Mouse (Mus musculus) megakaryocyte, embryonic 14.5 days (primary cell): ENCODE results near the gene Diexf. TPM values are rescaled to one million over a fixed set of nuclear protein-coding genes. Genes with fewer than 3 reads are reported as not detected.
A peak's percentile ranks its signal among the peaks of the same experiment; 100 is the strongest.

Experiments used
- H3K27me3 ChIP-seq: replicated peaks from 2 replicates; pipeline ENCODE3; 2012; ENCODE audit warnings: inconsistent platforms
- H3K36me3 ChIP-seq: replicated peaks from 2 replicates; pipeline ENCODE3; 2012; ENCODE audit warnings: low read length, inconsistent platforms, mixed read lengths
- H3K4me1 ChIP-seq: 2 replicates; pipeline ENCODE4 v1.6.1; 2012; ENCODE audit warnings: inconsistent platforms
- H3K4me3 ChIP-seq: replicated peaks from 2 replicates; pipeline ENCODE3; 2012; ENCODE audit warnings: moderate library complexity, mild to moderate bottlenecking, inconsistent platforms
- H3K9me3 ChIP-seq: 2 replicates; pipeline ENCODE4 v1.6.1; 2012; ENCODE audit warnings: inconsistent platforms
- FLI1 ChIP-seq: IDR thresholded peaks from 2 replicates; pipeline ENCODE4 v1.6.1; 2012; ENCODE audit warnings: low read length, inconsistent platforms, mixed read lengths
- GATA1 ChIP-seq: IDR thresholded peaks from 3 replicates; pipeline ENCODE4 v1.6.1; 2012; ENCODE audit warnings: mixed read lengths, low read length, inconsistent platforms, borderline replicate concordance
- polyA plus RNA-seq: library from polyadenylated mRNA; stranded (reverse); fragments of >175 nt; gene quantifications from 2 replicates; pipeline ENCODE4 v1.2.3, GENCODE M21; 2012; ENCODE audit warnings: low replicate concordance; ENCODE audit not compliant: insufficient read depth

The Diexf gene
- polyA plus RNA-seq, 1 experiment, result 0.84 TPM

GRCm38 (mm10) chr1:193159163-193159562, 29.1 kb upstream of the Diexf start:
- peaks cover 51% of the 10 kb centered on the region for H3K4me1 ChIP-seq
- H3K36me3 ChIP-seq, result no peaks in the 10 kb centered on the region
- H3K27me3 ChIP-seq, result peaks cover 31% of the 10 kb centered on the region
- no peak overlapping the region for H3K4me3 ChIP-seq
- TF ChIP-seq GATA1 (no peak), FLI1 (no peak)
- no peaks in the 10 kb centered on the region for H3K9me3 ChIP-seq

- H3K4me1 ChIP-seq, result peaks cover 68% of the 10 kb centered on the region
- no peak overlapping the region for H3K4me3 ChIP-seq
- H3K9me3 ChIP-seq, result no peaks in the 10 kb centered on the region
- TF ChIP-seq GATA1, result no peak
- no peak for TF ChIP-seq FLI1
- peaks cover 44% of the 10 kb centered on the region for H3K27me3 ChIP-seq
- H3K36me3 ChIP-seq, result no peaks in the 10 kb centered on the region
These were observed 27.0 kb upstream of the Diexf start for GRCm38 (mm10) chr1:193157111-193157492.

- H3K4me3 ChIP-seq, result no peak overlapping the region
- peaks cover 49% of the 10 kb centered on the region for H3K27me3 ChIP-seq
- peaks cover 73% of the 10 kb centered on the region for H3K4me1 ChIP-seq
- no peaks in the 10 kb centered on the region for H3K9me3 ChIP-seq
- TF ChIP-seq GATA1 (no peak), FLI1 (no peak)
- no peaks in the 10 kb centered on the region for H3K36me3 ChIP-seq
These were observed 26.4 kb upstream of the Diexf start for GRCm38 (mm10) chr1:193156316-193157110.

- H3K9me3 ChIP-seq, result no peaks in the 10 kb centered on the region
- no peak for TF ChIP-seq GATA1
- TF ChIP-seq FLI1, result no peak
- H3K27me3 ChIP-seq, result peaks cover 68% of the 10 kb centered on the region
- no peak overlapping the region for H3K4me3 ChIP-seq
- H3K4me1 ChIP-seq, result peaks cover 66% of the 10 kb centered on the region
- H3K36me3 ChIP-seq, result no peaks in the 10 kb centered on the region
These were observed 23.5 kb upstream of the Diexf start for GRCm38 (mm10) chr1:193153561-193153960.

DNA sequence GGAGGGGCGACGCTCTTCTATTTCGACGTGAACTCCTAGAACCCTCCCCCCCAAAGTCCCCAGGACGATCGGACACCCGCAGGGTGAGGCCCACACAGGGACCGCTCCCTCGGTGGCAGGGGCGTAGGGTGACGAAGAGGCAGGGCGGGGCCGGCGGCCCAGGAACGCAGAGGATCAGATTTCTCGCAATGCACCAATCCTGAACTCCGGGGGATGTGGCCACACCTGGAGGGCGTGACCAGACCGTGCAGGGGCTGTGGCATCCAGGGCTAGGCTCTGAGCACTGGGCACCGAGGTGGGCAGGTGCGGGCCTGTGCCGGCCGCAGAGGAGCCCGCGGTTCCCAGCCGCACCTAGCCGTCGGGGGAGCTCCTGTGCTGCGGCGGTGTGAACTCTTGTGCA, 22.8 kb upstream of the Diexf start, which contains the start of gene Irf6:
Gene Irf6, plus strand, starts transcription at position 240 of the 400 bp plus-strand sequence.
- Histone ChIP-seq H3K9me3 (no peaks in the 10 kb centered on the region), H3K27me3 (peaks cover 67% of the 10 kb centered on the region), H3K4me3 (peak within 1 kb of the TSS; percentile 53), H3K36me3 (no peaks in the 10 kb centered on the region), H3K4me1 (peaks cover 66% of the 10 kb centered on the region)
- no peak for TF ChIP-seq GATA1
- TF ChIP-seq FLI1, result no peak

DNA sequence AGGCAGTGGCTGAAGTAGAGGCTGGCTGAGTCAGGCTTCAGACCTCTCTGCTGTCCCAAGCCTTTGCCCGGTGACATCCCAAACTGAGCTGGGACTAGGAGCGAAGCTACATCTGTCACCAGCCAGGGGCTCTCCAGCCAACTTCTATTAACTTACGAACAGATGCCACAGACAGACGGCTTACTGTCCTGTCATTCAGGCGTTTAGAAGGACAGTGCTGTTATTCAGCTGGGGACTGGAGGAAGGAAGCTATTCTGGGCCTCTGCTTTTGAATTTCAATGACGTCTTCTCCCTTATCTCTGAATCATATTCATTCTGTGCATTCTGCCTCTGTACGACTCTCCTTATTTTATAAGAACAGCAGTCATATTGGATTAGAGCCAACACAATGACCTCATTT, 21.1 kb upstream of the Diexf start:
- Histone ChIP-seq H3K9me3 (0 out of 2 replicates have a peak, but pooled peaks cover 3% of the 10 kb centered on the region), H3K4me1 (peaks cover 60% of the 10 kb centered on the region), H3K4me3 (no peak overlapping the region), H3K36me3 (no peaks in the 10 kb centered on the region), H3K27me3 (peaks cover 64% of the 10 kb centered on the region)
- TF ChIP-seq GATA1, result no peak
- TF ChIP-seq FLI1, result no peak

GRCm38 (mm10) chr1:193149231-193149630, 19.2 kb upstream of the Diexf start:
- Histone ChIP-seq H3K36me3 (no peaks in the 10 kb centered on the region), H3K4me3 (no peak overlapping the region), H3K9me3 (0 out of 2 replicates have a peak, but pooled peaks cover 3% of the 10 kb centered on the region), H3K4me1 (peaks cover 50% of the 10 kb centered on the region), H3K27me3 (peaks cover 58% of the 10 kb centered on the region)
- TF ChIP-seq FLI1 (no peak), GATA1 (no peak)

DNA sequence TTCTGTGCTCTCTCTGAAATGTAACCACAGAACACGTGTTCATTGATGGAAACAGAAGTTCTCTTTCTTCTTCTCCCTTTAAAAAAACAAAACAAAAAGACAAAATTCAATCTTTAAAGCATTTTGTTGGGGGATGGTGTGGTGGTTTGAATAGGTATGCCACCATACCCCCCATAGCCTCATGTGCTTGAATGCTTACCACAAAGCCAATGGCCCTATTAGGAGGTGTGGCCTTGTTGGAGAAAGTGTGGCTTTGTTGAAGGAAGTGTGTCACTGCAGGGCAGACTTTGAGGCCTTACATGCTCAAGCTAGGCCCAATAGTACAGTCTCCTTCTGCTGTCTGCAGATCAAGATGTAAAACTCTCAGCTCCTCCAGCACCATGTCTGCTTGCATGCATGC, 16.3 kb upstream of the Diexf start:
- Histone ChIP-seq H3K4me1 (peaks cover 33% of the 10 kb centered on the region), H3K36me3 (no peaks in the 10 kb centered on the region), H3K9me3 (0 out of 2 replicates have a peak, but pooled peaks cover 3% of the 10 kb centered on the region), H3K27me3 (peaks cover 32% of the 10 kb centered on the region), H3K4me3 (no peak overlapping the region)
- no peak for TF ChIP-seq GATA1
- TF ChIP-seq FLI1, result no peak

- 0 out of 2 replicates have a peak, but pooled peaks cover 3% of the 10 kb centered on the region for H3K9me3 ChIP-seq
- H3K27me3 ChIP-seq, result peaks cover 20% of the 10 kb centered on the region
- H3K4me3 ChIP-seq, result no peak overlapping the region
- H3K36me3 ChIP-seq, result no peaks in the 10 kb centered on the region
- peaks cover 30% of the 10 kb centered on the region for H3K4me1 ChIP-seq
- TF ChIP-seq FLI1 (no peak), GATA1 (no peak)
These were observed 15.0 kb upstream of the Diexf start for GRCm38 (mm10) chr1:193145101-193145500.

DNA sequence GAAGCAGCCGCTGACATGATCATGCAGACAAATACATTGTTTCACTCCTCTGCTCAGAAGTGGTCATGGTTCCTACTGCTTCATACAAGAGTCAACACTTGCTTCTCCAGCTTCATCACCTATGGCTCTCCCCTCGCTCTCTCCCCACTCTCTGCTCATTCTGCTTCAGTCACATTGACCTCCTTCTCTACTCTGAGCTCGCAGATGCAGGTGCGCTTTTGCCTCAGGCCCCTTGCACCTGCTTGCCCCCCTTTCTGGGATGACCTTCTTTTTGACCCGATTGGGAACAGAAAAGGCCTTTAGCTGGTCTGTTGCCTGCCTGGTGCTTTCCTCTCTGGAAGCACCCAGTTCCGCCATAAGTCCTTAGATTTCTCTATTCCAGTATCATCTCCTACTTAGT, 14.4 kb upstream of the Diexf start:
- no peak overlapping the region for H3K4me3 ChIP-seq
- 0 out of 2 replicates have a peak, but pooled peaks cover 3% of the 10 kb centered on the region for H3K9me3 ChIP-seq
- peaks cover 28% of the 10 kb centered on the region for H3K4me1 ChIP-seq
- peaks cover 24% of the 10 kb centered on the region for H3K27me3 ChIP-seq
- TF ChIP-seq FLI1, result no peak
- H3K36me3 ChIP-seq, result no peaks in the 10 kb centered on the region
